Mouse (Mus musculus): ENCODE results near the gene Mapk8ip3. TPM values are rescaled to one million over a fixed set of nuclear protein-coding genes. Genes with fewer than 3 reads are reported as not detected.

Mapk8ip3 gene
- polyA plus RNA-seq, 1 experiment: 12.0 TPM

DNA sequence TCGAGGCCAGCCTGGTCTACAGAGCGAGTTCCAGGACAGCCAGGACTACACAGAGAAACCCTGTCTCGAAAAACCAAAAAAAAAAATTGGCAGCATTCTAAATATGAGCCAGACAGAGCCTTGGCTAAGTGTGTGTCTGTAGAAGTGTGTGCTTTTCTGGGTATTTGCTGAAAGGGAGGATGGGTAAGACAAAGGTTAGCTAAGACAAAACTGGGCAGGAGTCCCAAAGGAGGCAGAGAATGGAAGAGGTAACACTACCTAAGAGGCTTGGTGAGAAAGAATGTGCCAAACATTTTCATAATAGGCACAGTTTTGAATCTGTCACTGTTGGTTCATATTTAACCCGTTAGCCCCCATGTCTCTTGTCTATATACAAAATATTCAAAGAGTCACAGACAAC is 4.3 kb downstream of the Mapk8ip3 start:
- peaks cover 12% of the 10 kb centered on the region for H3K4me1 ChIP-seq (ENCODE audit: control insufficient read depth, insufficient read depth, insufficient read length, low read length)
- no peak overlapping the region for H3K4me3 ChIP-seq (ENCODE audit: insufficient read depth, low read depth, low read length)
- H3K27ac ChIP-seq (replicated peaks; ENCODE audit: low read depth, low read length): no peak overlapping the region

DNA sequence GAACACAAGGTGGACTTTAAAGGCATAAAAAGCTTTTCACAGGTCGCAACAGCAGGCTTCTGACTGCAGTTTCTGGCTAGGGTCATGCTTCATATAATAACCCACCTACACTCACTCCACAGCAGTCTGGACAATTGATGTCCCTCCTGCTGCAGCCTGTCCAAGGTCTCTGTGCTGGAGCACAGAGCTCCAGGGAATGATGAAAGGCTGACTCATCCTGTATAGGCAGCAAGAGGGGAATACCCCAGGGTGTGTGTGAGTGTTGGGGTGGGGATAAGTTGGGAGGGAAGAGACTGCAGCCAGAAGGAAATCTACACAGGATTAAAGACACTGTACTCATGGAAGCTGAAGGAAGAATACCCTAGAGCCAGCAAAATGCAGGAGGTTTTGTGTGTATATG is 7.3 kb downstream of the Mapk8ip3 start:
- Histone ChIP-seq H3K27ac (replicated peaks; ENCODE audit: low read depth, low read length) (no peak overlapping the region), H3K4me1 (ENCODE audit: control insufficient read depth, insufficient read depth, insufficient read length, low read length) (peaks cover 3% of the 10 kb centered on the region; the same call in 1 of the 2 replicates)

DNA sequence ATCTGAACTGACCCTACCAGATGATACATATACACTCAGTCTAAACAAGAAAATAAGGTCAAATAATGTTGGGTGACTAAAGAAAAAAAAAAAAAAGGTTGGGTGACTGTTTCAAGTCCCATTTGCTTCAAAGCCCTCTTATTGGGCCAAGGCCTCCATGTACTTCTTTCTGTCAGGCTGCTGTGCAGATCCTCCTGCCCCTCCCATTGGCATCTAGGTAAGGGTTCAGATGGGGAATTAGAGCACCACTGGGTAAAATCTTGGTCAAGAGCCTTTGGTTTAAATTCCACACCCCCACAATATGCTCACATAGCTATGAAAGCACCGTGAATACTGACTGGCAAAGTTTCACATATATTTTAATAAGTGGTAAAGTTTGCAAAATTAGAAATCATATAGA is 13.5 kb downstream of the Mapk8ip3 start:
- Histone ChIP-seq H3K4me1 (ENCODE audit: control insufficient read depth, insufficient read depth, insufficient read length, low read length) (no peaks in the 10 kb centered on the region), H3K27ac (replicated peaks; ENCODE audit: low read depth, low read length) (no peak overlapping the region), H3K4me3 (ENCODE audit: insufficient read depth, low read depth, low read length) (no peak overlapping the region)

More for the DNA sequence above, 7.3 kb downstream of the Mapk8ip3 start:
- no peak overlapping the region for H3K4me3 ChIP-seq (ENCODE audit: insufficient read depth, low read depth, low read length)

DNA sequence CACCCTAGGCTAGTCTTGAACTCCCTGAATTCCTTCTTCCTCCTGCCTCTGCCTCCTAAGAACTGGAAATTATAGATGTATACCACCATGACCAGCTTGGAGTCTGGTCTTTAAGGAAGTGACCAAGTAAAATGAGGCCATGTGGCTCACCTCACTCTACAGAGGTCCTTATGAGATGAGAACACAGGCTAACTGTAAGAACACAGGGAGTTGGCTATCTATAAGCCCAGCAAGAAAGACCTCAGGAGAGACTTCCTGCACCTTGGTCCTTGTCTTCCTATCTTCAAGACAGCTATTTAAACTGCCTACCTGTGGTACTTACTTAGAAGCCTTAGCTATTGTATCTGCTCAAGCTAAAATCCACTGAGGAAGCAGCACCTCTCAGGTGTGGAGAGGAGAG is 22.8 kb downstream of the Mapk8ip3 start:
- no peaks in the 10 kb centered on the region for H3K4me1 ChIP-seq (ENCODE audit: control insufficient read depth, insufficient read depth, insufficient read length, low read length)
- no peak overlapping the region for H3K27ac ChIP-seq (replicated peaks; ENCODE audit: low read depth, low read length)
- no peak overlapping the region for H3K4me3 ChIP-seq (ENCODE audit: insufficient read depth, low read depth, low read length)

DNA sequence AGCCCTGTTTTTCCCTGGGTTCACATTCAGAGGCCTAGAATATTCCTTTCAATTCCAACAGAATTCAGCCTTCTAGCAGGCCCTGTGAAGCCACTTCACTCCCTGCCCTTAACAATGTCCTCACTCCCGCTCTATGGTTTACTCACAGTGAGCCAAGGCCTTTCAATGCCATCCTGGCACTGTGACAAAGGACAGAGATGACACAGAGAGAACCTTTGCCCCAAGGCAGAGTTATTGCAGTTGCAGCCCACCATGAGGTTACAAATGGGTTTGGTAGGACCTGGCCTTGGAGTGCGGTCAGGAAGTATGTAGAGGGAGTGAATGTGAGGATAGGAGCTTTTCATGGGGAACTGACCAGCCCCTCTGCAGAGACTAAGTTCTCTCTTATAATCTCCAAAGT is 29.2 kb downstream of the Mapk8ip3 start:
- Histone ChIP-seq H3K27ac (replicated peaks; ENCODE audit: low read depth, low read length) (no peak overlapping the region), H3K4me1 (ENCODE audit: control insufficient read depth, insufficient read depth, insufficient read length, low read length) (no peaks in the 10 kb centered on the region), H3K4me3 (ENCODE audit: insufficient read depth, low read depth, low read length) (no peak overlapping the region)

DNA sequence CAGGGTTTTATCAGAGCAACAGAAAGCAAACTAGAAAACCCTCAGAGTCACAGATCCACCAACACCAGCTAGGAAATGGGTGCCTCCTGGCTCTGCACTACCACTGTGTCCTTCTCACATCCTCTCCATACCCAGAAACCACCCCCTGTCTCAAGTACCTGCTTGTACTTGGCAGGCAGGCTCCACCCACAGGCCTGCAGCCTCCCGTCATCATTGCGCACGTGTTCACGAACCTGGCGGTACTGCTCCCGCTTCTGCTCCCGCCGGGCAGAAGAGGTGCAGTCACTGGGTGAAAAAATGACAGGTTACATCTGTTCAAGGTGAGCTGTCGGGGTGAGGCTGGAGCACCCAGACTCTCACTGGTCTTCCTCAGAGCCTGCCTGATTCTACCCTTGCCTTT is 33.0 kb downstream of the Mapk8ip3 start:
- H3K4me1 ChIP-seq (ENCODE audit: control insufficient read depth, insufficient read depth, insufficient read length, low read length): no peaks in the 10 kb centered on the region

DNA sequence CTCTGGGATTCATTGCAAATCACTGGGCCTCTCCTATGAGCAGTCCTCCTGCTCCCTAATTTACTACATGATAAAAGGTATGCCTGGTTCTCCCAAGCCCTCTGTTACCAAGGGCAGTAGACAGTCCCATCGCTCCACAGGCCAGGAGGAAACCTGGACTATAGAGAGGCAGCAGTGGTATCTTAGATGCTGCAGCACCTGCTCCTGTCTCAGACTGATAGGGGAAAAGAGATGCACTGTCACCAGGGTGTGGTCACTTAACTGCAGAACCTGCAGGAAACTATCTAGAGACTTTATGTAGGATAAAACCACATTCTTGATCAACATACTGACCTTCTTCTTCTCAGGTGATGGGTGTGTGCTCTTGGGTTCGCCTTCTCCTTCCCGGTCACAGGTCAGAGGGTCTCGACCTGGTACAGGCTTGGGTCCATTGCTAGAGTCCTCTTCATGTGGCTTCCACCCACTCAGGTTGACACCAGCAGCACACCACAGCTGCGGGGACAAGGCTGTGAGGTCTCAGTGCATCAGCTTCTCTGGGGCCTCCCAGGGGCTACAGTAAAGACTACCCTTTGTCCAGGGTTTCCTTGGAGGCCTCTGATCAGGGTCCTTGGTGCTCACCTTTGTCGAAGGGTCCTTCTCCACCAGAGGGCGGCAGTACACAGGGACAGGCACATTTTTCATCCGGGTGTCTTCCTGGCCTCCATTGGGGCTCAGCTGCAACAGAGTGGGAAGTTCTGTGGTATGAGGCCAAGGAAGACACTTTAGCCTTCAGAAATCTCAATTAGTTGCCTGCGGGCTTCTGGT is 33.9 kb downstream of the Mapk8ip3 start:
- Histone ChIP-seq H3K27ac (replicated peaks; ENCODE audit: low read depth, low read length) (no peak overlapping the region), H3K4me3 (ENCODE audit: insufficient read depth, low read depth, low read length) (no peak overlapping the region), H3K4me1 (ENCODE audit: control insufficient read depth, insufficient read depth, insufficient read length, low read length) (no peaks in the 10 kb centered on the region)

More for the DNA sequence above, 33.0 kb downstream of the Mapk8ip3 start:
- H3K27ac ChIP-seq (replicated peaks; ENCODE audit: low read depth, low read length): no peak overlapping the region
- H3K4me3 ChIP-seq (ENCODE audit: insufficient read depth, low read depth, low read length): no peak overlapping the region

DNA sequence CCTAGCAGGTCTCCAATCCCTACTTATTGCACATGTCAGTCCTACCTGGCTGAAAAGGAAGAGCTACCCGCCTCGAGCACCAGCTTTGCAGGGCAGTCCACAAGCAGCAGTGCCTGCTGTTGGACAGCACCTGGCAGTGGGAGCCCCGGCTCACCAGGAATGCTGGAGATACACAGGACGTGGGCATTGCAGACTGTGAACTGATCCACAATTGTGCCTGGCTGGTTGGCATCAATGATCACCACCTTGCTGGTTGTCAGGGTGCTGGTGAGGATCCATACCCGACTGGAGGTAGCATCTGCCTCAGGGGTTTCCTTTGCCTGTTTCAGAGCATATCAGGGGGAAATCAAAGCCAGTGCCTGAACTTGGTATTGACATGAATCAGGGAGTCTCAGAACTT is 34.7 kb downstream of the Mapk8ip3 start:
- Histone ChIP-seq H3K27ac (replicated peaks; ENCODE audit: low read depth, low read length) (no peak overlapping the region), H3K4me3 (ENCODE audit: insufficient read depth, low read depth, low read length) (no peak overlapping the region), H3K4me1 (ENCODE audit: control insufficient read depth, insufficient read depth, insufficient read length, low read length) (peaks cover under 1% of the 10 kb centered on the region; the same call in 1 of the 2 replicates)

DNA sequence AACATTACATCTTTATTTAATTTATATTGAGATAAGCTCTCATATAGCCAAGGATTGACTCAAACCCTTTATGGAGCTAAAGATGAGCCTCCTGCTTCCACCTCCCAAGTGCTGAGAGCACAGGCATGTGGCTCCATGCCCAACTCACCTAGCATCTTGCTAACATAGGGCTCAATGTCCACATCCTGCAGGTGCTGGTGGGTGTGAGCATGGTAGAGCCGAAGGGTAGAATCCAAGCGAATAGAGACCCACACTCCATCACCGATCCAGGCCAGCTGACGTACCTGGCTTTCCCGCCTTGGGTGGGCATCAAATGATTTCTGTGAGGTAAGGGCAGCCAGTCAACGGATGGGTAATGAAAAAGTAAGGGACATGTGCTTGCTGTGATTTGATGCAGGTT is 36.8 kb downstream of the Mapk8ip3 start:
- no peak overlapping the region for H3K4me3 ChIP-seq (ENCODE audit: insufficient read depth, low read depth, low read length)
- no peak overlapping the region for H3K27ac ChIP-seq (replicated peaks; ENCODE audit: low read depth, low read length)
- H3K4me1 ChIP-seq (ENCODE audit: control insufficient read depth, insufficient read depth, insufficient read length, low read length): peaks cover 4% of the 10 kb centered on the region; the same call in 1 of the 2 replicates

DNA sequence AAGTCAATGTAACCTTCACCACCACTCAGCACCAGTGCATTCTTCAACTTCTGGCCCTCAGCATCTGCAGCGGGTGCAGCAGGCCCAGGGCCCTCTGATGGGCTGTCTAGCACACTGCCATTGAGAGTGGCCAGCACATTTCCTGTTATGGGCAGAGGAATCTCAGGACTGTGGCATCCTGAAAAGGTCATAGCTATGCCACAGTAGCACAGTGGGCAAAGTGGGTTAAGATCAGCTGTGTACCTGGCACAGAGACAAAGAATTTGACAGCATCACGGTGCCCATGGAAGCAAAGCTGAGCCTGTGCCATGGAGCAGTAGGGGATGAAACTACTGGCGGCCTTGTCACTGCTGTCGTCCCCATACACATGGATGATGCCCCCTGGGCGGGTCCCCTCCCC is 37.6 kb downstream of the Mapk8ip3 start:
- Histone ChIP-seq H3K27ac (replicated peaks; ENCODE audit: low read depth, low read length) (no peak overlapping the region), H3K4me1 (ENCODE audit: control insufficient read depth, insufficient read depth, insufficient read length, low read length) (peaks cover 4% of the 10 kb centered on the region), H3K4me3 (ENCODE audit: insufficient read depth, low read depth, low read length) (no peak overlapping the region)

DNA sequence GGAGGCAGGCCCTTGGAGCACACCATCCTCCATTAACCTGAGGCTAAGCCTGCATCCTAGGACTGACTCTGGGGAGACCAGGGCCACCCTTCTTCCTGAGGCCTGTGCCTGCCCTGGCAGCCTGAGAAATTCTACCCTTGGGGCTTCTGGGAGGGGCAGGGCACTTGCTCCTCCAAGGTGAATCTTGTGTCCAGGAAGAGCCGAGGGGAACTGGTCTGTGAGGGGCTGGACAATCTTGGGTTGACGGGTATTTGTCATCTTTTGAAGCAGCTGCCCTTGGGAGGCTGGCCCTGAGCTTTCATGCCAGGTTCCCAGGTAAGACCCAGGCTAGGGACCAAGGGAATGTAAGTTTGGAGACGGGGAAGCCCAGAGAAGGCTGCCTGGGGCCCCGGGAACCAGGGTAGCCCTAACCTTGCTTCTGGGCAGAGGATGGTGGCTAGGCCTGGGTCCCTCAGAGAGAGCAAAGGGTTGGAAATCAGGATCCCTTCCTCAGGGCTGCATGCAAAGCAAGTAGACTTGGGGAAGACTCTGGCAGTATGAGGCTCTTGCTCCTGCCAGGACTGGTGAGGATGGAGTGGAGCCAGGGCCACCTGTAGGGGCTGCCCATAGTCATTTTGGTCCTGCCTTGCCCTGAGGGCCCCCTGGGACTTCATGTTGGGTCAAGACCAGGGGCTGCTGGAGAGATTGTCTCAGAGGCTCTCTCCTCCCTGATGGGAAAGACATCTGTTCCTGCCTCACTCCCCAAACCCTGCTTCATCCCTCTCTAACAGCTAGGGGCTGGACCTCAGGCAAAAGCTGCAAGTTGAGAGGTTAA is 38.5 kb downstream of the Mapk8ip3 start:
- Histone ChIP-seq H3K4me1 (ENCODE audit: control insufficient read depth, insufficient read depth, insufficient read length, low read length) (peaks cover 6% of the 10 kb centered on the region), H3K4me3 (ENCODE audit: insufficient read depth, low read depth, low read length) (no peak overlapping the region), H3K27ac (replicated peaks; ENCODE audit: low read depth, low read length) (no peak overlapping the region)

DNA sequence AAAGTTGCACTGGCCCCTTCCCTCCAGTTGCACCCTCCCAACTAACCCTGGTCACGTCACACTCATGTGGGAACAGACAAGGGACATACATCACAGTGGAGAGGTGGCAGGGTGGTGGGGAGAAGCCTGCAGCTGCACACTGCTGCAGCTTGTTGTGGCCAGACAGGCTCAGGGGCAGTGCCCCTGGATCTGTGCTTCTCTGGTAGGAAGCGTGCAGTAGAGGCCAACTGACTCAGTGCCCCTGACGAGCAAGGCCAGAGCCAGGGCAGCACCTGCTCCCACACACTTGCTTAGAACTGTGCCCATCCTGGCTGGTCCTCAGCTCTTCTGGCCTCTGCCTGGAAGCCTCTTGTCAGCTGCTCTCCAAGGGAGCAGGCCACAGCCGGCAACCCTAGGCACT is 39.2 kb downstream of the Mapk8ip3 start:
- H3K4me1 ChIP-seq (ENCODE audit: control insufficient read depth, insufficient read depth, insufficient read length, low read length): peaks cover 6% of the 10 kb centered on the region
- no peak overlapping the region for H3K27ac ChIP-seq (replicated peaks; ENCODE audit: low read depth, low read length)
- peak overlapping the region; percentile 88; the same call in 1 of the 2 replicates for H3K4me3 ChIP-seq (ENCODE audit: insufficient read depth, low read depth, low read length)

DNA sequence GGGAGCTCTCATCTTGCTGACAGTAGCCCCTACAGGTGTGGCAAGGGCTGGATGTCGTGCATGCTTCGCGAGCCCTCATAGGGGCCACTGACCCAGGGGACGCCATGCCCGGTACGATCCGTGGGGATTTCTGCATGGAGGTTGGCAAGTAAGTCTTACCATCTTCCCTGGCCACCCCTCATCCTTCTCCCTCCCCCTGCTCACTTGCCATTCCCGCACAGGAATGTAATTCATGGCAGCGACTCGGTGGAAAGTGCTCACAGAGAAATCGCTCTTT is 39.8 kb downstream of the Mapk8ip3 start:
- no peak overlapping the region for H3K27ac ChIP-seq (replicated peaks; ENCODE audit: low read depth, low read length)
- peak overlapping the region; percentile 88 for H3K4me3 ChIP-seq (ENCODE audit: insufficient read depth, low read depth, low read length)
- H3K4me1 ChIP-seq (ENCODE audit: control insufficient read depth, insufficient read depth, insufficient read length, low read length): peaks cover 6% of the 10 kb centered on the region

DNA sequence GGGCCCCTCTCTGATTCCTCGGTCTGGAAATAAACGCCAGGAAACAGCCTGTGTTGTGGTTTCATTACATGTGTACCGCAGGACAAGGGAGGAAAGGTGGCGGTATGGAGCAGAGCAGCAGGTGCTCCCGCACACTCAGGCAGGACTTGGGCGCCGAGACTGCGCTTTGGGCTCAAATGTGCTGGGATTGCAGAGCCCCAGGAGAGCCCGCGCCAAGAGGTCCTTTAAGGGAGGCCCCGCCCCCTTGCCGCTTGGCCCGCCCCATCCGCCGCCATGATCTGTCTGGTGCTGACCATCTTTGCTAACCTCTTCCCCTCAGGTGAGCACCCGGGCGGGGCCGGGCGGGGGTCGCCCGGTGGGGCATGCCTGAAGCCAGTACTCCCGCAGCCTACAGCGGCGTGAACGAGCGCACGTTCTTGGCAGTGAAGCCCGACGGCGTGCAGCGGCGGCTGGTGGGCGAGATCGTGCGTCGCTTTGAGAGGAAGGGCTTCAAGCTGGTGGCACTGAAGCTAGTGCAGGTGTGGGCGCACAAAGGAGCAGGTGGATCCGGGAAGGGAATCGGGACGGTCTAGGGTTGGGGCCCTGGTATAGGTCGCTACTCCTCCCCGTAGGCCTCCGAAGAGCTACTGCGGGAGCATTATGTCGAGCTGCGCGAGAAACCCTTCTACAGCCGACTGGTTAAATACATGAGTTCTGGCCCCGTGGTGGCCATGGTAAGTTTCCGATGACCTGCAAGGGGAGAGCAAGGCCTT is 40.4 kb downstream of the Mapk8ip3 start, which contains the start of gene Nme3:
Nme3 (plus strand) TSS at position 260 of the 752 bp plus-strand sequence.
- Histone ChIP-seq H3K4me3 (ENCODE audit: insufficient read depth, low read depth, low read length) (peak within 1 kb of the TSS; percentile 88), H3K4me1 (ENCODE audit: control insufficient read depth, insufficient read depth, insufficient read length, low read length) (peaks cover 6% of the 10 kb centered on the region), H3K27ac (replicated peaks; ENCODE audit: low read depth, low read length) (peak within 1 kb of the TSS; percentile 88)

DNA sequence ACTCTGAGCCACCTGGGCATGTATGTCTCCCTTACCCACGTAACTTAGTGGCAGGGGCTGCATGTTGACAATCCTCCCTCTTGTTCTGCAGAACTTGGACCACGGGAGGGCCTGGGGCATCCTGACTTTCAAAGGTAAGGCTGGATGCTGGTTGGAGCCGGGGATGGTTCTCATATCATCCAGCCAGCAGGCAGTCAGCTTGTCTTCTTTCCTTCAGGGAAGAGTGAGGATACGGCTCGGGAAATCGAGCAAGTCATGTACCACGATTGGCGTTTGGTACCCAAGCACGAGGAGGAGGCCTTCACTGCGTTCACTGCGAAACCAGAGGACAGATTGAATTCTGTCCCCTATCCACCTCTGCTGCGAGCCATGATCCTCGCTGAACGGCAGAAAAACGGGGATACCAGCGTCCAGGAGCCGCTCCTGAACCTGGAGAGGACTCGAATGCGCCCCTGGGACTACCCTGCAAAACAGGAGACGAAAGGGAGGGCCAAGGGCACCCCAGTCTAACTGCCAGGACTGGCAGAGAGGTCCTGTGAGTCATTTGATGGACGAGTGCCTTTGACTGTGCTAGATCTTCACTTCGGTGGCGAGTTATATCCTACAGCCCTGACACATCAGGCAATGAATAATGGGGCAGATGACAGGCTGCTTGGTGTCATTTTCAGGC is 41.1 kb downstream of the Mapk8ip3 start:
- Histone ChIP-seq H3K4me3 (ENCODE audit: insufficient read depth, low read depth, low read length) (peak overlapping the region; percentile 88), H3K4me1 (ENCODE audit: control insufficient read depth, insufficient read depth, insufficient read length, low read length) (peaks cover 6% of the 10 kb centered on the region), H3K27ac (replicated peaks; ENCODE audit: low read depth, low read length) (peak overlapping the region; percentile 88)
